Mouse (Mus musculus) cerebellum, postnatal 36 days (tissue): Measurements from ENCODE around the gene Tnik.

Experiments
- DNase-seq, 2 experiments: peaks; one replicate each; pipeline ENCODE4 v3.0.0; 2021 to 2022; ENCODE audit warnings: mixed read lengths in 2 of 2

Gene Tnik

DNA sequence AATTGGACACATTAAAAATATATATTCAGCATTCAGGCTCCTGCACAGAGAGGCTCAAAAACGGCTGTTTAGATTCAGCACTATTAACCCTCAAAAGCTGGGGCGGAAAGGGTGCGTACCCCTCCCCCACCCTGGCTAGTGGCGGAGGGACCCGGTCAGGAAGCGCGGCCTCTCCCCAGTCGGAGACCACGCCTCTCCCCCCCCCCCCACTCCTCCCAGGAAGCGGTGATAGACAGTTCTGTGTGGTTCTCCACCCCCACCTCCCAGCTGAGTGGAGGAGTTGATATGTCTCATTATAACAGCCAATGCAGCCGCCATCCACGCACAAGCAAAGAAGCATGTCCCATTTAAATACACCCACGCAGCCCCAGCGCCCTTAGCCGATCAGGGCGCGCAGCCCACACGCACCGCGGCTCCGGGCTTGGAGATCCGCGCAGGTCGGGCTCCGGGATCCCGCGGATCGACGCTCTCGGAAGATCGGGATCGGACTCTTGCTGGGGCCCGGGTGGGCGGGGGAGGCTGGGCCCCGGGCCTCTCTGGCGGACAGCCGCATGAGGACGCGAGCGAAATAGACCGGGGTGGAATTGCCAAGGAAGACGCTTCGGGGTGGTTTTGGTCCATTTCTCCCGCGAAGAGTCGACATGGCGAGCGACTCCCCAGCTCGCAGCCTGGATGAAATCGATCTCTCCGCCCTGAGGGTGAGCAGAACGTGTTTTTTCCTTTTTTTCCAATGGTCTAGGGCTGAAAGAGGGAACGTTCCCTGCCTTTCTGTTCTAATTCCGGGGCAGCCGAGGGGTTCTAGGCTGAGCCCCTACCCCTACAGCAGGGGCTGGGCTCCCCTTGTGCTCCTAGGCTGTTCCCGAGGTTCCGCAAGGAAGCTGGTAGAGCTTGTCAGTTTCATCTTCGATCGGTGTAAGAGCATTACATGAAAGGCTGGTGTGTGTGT is at the start of gene Tnik:
TSS of gene Tnik (plus strand) at position 213 of the 946 bp plus-strand sequence.
- peak; percentile 78 to 81 for DNase-seq

DNA sequence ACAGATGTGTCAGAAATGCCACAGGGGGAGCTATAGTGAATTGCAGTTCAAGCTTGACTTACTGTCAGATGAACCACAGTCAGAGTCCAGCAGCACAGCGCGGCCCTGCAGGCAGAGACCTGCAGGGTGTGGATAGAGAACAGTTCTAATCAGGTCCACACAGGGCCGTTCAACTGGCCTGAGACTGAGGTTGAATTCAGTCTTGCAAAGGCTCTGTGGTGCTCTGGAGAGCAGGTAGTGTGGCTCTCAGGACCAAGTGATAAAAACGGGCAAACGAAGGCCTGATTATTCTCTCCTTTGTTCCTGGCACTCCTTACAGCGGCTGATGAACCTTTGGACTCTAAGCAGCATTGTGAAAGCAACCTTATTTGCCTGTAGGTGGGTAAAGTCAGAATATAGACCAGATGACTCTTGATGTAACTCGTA is 48.1 kb upstream of the Tnik start:
- DNase-seq = no peak

DNA sequence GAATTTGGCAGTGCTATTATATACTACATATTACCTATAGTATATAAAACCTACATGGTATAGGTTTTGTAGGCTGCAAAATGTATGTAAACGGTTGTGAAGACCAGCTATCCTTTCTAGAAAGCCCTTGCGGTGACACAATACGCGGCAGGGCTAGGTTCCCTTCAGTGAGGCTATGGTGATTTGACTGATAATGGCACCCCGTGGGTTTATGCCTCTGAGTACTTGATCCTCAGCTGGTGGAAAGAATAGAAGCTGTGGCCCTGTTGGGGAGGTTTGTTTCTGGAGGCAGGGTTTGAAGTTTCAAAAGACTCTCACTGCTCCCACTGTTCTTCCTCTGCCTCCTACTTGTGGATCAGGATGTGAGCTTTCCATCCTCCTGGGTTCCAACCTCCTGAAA is 46.0 kb upstream of the Tnik start:
- DNase-seq = no peak

DNA sequence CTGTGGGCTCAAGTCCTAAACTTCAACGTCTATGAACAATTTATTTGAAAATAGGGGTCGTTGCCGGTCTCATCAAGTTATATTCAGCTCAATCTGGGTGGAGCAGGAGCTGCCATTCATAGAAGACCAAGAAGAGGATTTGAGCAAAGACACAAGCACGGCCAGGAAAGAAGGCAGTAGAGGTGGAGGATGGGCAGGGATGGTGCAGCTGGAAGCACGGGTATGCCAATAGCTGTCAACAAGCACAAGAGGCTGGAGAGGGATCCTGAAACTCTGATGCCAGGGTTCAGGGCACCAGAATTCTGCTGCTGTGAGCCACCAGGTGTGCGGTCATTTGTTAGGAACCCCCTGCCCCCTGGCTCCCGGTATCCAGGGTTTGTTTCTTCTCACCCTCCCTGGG is 43.5 kb upstream of the Tnik start:
- no peak for DNase-seq

DNA sequence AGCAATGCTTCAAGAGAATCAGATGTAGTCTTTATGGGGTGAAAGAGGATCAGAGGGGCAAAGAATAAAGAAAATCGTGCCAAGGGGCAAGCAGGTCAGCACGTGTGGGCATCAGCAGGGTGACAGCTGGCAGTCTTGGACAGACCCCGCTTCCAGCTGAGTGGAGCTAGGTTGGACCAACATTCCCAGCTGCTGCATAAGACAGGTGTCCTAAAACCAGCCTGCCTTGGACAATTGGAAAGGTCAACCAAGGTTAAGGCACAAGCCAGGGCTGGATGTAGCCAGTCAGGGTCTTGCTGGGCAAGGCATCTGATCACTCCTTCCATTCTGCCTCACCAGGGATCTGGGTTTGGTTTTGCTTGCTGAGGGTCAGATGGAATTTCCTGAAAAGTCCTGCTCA is 43.0 kb upstream of the Tnik start:
- no peak for DNase-seq

DNA sequence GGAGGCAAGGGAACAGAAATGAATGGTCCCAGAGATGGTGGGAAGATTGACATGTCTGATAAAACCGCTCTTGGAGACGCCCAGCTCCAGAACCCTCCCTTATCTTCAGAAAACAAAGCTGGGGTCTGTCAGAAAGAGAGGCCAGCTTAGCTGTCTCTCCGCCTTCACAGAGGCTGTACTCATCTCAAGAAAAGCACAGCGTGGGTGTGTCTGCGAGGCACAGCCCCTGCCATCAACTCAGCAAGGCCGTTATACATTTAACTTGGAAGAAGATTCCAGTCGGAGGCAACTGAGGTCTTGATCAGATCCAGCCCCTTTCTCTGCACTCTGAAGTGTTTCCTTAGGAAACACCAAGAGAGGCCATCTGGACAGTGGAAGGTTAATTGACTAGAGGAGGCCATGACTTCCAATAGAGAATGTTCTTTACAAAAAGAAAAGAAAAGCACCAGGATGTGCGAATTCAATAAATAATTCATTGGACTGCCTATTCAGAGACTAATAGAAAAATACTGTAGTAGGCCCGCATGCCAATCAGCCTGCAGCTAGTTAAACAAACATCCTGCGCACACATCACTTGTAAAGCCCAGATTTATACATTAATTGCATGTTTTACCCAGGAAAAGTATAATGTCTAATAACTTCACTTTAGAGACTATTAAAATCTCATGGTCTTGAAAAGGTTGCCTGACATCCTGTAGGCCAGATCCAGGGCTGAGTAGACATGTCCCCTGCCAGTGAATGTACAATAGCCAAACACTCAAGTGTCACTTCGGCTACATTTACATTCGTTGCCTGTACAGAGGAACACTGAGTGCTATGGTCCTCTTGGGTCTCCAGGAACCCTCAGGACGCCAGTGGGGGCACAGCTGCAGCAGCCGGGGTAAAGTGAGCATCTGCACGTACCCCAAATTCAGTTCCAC is 38.3 kb upstream of the Tnik start:
- DNase-seq = no peak

DNA sequence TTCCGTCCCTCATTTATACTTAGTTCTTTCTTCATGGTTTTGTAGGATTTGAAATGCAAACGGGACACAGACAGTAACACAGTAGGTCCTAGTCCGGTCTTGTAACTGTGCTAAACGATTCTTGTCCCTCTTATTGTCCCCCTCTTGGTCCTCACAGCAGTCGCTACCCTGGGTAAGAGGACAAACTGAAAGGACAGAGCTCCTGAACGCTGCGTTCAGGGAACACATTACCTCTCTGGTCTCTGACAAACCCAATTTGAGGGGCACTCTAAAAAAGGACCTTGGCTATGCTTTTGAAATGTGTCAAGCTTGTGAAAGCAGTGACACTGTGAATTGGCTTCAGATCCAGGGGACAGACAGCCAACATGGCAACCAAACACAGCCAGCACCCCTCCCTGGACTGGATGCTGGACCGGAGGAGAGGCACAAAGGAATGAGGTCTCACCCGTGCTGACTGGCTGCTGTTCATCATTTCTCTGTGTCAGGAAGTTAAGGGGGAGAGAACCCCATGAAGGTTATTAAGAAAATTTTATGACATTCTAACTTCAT is 37.6 kb upstream of the Tnik start:
- no peak for DNase-seq

DNA sequence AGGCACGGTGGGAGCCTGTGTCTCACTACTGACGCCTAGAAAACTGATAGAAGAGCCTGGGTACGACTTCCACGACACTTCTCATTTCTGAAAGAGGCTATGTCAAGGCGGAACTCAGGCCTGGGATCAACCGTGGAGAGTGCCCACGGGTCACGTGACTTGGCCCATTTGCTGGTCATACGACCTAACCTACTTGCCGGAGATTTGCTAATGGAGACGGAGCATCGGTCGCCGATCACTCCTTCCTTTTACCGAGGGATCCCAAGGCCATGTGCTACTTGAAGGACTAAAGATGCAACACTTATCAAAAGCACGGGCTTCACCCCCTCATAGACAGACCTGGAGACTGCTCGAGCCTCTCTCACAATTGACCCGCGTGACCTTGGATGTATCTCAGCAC is 36.8 kb upstream of the Tnik start:
- no peak for DNase-seq

DNA sequence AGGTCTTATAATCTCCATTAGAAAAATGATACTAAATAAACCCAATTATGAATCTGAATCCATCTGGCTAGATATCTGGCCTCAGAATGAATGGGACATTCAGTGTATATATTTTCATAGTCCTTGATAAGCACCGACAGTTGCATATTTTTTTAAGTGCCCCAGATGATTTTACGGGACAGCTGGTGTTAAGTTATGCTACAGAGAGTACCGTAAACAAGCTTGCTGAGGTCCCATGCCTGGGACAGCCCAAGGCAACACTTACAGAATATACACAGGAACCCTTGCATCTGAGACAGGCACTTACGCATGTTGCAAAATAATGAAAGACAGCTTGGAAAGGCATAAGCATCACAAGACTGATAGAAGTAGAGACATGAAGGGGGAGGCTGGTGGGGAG is 34.1 kb upstream of the Tnik start:
- no peak for DNase-seq

DNA sequence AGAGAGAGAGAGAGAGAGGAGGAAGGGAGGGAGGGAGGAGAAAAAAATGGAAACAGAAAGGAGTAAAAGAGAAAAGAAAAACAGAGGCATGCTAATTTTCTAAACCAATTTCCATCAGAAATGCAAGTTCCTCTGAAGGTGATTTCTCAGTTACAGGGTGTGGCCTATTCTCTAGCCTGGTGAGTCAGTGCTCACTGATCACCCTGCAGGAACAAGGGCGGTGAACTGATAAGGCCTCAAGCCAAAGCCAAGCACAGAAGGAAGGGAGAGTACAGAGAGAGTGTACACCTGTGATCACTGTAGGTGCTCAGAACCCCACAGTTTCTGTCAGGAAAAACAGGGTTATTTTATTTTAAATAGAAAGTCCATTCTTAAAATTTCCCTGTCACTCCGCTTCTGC is 33.5 kb upstream of the Tnik start:
- DNase-seq = no peak

DNA sequence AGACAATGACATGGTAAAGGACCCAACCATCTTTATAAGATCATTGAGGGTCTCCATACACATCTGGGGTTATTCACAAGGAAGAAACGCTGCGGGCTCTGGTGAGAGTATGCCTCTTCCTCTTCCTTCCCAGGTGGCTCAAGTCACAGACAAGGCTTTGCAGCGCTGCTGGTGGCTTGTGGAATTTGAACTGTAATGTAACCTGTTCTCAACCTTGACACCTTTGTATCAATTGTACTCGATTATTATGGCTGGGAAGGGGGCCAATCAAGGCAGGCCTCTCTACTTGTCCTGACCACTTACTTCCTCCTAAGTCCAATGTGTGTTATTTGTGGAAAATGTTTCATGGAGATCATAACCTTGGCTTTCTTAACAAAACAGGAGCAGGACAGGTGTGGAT is 30.1 kb upstream of the Tnik start:
- no peak for DNase-seq

DNA sequence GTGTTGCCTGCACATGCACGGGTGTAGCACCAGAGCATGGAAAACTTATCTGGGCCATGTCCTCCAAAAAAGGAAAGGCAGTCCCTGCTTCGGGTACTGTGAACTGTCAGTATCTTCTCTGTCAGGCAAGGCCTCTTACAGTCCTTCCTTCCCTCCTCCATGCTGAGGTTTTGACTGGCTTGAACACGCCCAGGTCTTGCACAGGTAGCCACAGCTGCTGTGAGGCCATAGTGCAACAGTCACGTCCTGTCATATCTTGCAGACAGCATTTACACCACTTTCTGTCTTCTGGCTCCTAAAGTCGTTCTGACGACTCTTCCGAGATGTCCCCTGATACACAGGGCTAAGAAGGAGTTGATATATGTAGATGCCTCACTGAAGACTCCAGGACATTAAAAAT is 28.8 kb upstream of the Tnik start:
- DNase-seq = no peak

DNA sequence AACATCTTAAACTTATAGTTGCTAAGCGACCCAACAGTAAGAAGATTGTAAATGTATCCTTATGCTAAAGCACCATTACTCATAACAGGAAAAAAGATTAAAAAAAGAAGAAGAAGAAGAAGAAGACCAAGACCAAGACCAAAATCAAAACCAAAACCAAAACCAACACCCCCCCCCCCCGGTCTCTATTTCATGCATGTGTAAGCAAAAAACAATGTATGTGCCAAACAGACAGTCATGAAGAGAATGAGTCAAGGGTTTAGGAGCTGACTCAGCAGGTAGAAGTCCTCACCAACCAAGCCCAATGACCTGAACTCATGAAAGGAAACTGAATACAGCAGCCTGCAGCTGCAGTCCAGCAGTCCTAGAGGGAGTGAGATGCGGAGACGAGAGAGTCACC is 26.3 kb upstream of the Tnik start:
- no peak for DNase-seq

DNA sequence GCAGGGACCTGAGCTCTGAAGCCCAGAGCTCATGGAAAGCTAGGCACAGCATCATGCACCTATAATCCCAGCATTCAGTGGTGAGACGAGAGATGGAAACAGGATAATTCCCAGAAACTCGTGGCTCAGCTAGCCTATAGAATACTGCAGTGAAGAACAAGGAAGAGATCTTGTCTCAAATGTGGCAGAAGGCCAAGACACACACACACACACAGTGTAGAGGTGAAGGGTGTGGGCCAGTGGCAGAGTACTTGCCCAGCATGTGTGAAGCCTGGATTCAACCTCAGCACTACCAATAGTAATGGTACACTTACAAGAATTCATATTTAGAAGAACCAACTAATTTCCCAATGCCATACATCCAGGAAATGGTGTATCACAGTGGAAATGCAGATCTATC is 24.9 kb upstream of the Tnik start:
- DNase-seq = no peak

DNA sequence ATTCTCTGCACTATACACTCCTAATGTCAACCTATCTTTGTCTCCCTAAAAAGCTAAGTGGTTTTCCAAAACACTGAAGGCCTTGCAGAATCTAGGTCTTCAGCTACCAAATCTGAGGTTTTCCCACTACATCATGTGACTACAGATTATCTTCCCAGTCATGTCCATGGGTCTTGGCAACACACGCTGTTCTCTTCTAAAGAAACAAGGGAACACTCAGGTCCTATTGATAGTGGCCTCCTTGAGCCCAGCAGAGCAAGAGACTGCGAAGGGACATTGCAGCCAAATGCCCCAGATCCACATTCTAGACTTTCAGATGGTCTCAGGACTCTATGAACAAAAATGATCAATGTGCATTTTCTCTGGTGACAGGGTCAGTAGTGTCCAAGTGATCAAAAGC is 20.5 kb upstream of the Tnik start:
- DNase-seq = no peak

DNA sequence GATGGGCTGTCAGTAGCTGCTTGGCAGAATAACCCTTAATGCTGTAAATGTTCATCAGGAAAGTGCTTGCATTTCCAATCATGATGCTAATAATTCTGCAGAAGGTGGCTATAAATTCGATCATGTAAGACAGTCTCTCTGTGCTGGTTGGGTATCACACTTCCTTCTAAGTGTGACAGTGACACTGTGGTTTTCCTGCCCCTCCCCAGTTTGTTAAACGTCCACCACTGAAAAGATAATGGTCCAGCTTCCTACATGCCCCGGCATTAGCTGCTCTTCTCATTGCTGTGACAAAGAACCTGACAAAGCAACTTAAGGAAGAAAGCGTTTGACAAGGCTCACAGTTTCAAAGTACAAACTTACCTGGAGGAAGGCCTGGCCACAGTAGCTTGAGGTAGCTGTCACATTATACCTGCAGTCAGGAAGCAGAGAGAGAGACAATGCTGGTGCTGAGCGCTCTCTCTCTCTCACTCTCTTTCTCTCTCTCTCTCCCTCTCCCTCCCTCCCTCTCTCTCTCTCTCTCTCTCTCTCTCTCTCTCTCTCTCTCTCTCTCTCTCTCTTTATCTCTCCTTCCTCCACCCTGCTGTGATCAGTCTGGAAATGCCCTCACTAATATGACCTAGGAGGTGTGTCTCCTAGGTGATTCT is 18.6 kb upstream of the Tnik start:
- DNase-seq = no peak

DNA sequence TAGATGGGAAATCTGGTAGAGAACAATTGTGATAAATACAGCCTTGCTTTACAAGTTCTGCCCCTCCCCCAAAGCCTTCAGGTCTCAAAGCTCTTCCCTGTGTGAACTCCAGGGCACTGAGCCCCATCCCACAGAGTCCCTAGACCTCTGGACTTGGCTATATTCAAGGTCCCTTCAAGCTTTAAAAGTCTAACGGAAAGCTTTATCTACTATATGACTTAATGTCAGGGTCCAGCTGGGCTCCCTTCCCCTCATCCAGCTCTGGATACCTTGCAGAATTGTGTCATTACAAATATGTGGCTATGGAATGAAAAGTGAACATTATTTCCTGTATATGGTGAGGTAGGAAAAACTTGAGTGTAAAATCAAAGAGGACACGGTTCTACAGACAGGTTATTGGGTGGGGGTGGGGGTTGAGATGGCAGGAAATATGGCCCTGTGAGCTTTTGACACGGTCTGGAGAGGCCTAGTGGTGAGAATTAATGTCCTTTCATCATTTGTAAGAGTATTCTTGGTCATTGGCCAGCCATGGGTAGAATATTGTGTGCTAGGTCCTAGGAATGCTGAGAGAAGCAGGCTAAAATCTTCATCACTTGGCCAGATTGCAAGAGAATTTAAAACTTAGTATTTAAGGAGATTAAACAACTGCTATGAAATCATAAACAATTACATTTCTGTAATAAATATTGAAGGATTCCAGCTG is 14.6 kb upstream of the Tnik start:
- DNase-seq = no peak

DNA sequence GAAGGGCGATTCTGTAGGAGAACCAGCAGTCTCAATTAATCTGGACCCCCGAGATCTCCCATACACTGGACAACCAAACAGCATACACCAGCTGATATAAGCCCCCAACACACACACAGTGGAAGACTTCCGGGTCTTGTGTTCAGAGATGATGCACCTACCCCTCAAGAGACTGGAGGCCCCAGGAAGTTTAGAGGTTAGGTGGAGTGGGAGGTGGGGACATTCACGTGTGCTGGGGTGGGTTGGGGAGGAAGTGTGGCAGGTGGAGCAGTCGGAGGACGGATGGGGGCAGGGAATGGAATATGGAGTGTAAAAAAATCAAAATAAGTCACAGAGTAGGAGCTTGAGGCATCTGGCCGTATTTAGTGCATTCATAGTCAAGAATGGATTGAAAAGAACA is 7.3 kb upstream of the Tnik start:
- DNase-seq = no peak

DNA sequence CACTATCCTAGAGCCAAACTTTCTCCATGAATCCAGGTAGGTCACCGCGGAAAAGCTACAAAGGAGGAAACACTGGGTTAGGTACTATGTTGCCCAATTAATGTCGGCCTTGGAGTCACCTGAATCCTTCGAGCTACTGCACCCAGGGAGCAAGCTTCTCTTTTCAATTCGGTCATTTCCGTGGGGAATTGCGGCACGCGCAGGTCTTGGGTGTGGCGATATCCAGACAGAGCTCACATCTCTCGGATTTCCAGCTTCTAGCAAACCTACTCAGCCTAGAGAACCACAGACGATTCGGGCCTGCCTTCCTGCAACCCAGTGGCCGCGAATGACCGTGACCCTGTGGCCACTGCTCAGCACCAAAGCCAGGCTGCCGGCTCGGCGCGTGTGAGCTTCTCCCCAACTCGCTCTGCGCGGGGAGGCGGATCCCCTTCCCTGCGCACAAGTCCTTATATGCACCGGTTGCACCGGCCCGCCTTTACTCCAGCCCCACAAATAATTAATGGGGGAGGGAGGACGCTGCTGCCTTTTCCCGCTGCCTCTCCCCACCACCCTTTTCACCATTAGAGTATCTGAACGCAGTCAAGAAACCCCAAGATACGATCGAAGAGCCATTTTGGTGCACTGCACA is 528 bp upstream of the Tnik start:
- DNase-seq = peak; percentile 69 to 70

DNA sequence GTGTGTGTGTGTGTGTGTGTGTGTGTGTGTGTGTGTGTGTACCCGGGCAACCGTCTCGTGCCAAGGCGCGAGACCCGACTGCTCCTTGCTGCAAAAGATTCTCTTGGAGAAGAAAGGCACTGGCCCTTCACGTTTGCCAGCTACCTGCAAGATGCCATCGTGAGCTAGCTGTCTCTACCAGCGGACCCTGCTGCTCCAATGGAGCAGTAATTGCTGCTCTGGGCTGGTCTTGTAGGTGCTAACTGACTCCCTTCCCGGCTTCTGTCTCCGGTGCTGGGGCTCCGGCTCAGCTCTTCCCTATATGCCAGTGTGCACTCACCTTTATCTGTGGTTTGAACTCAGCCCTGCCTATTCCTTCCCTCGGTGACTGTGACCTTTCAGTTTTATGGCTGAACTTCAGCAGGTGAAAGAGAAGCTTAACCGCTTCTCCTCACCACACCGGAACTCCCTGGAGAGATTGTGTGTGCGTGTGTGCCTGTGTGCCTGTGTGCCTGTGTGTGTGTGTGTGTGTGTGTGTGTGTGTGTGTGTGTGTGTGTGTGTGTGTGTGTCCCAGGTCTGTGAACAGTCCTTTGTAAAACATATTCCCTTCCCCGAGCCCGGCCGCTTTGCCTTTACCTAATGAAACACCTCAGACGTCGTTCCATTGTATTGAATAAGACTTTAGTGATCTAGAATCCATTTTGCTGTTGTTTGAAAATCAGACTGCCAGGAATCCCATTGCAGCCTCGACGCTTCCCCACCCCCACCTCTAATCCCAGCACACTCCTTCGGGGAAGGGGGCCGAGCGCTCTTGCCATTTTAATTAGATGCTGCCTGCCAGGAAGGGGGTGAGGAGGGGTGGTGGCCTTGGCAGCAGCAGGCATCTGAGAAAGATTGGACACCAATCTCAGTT is 1.2 kb downstream of the Tnik start:
- DNase-seq = peak; percentile 53 to 68

DNA sequence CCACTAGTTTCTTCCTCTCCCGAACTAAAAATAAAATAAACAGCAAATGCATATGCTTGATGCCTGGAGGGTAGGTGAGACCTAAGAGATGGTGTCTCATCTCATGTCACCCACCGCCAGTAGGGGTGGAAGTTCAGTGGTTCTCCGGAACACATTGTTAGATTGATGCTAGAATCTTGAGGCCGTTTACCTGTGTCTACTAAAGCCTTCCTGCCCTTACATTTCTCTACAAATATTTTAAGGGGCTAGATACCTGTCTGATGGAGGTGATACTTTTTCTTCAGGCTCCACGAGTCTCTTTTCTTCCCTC is 1.8 kb downstream of the Tnik start:
- DNase-seq = no peak
